Mouse (Mus musculus) c-Kit-positive CD71-positive TER-119-negative erythroid progenitor cells, embryonic 14.5 days (primary cell): ENCODE measurements at regions not wholly inside any gene's neighbourhood (a gene's known extent, or its start where the extent isn't known, plus 50 kb on each side); places are given as distances from the start of the nearest gene placed in this dataset.
"Not testable (repeated sequence)": the region's sequence is repeated elsewhere in the genome, so short reads cannot be mapped to it uniquely, and the experiment has no call there.

ENCODE experiments used
- DNase-seq: peaks from one replicate; pipeline ENCODE4 v3.0.0-alpha.2; 2013; ENCODE audit warnings: low read depth

DNA sequence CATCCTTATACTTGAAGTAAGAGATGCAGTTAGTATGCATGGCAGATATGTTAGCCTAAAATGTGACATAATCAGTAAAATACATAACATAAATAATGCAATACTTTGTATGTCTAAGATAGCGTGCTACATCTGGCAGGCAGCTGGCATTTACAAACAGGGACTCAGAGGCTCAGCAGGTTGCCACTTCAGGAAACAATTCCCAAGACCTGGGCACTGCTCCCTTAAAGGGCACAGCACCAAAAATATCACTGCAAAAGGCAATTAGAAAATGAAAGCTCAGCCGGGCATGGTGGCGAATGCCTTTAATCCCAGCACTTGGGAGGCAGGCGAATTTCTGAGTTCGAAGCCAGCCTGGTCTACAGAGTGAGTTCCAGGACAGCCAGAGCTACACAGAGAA, 544.0 kb downstream of the Zfp704 start:
- no peak for DNase-seq

DNA sequence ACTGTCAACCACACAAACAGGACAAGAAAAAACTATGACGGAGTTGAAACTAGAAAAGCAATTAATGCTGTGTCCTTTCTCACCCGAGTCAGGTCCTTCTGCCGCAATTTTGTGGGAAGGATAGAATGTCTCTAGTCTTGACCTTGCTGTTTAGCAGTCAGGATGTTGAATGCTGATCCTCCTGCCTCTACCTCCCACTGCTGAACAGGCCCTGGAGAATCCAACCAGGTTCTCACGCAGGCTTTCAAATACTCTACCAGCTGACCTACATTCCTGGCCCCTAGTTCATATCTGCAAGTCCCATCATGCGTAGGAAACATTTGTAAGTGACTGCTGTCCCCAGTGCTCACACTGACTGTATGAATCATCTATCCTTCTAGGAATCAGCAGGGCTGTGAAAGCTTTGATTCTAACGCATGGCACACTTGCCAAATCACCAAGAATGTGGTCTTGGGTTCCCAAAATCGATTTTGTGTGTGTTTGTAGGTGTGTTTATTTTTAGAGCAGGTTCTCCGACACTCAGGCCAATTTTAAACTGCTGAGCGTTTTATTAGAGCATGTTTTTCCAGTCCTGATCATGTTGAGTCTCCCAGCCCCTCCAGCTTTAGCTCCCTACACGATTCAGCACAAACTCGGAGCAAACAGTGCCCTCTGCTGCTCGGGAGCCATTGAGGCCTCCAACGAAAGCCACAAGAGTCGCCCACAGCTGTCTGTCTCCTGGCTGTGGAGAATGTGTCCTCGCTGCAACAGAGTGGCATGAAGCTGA, 545.4 kb downstream of the Zfp704 start:
- no peak for DNase-seq

DNA sequence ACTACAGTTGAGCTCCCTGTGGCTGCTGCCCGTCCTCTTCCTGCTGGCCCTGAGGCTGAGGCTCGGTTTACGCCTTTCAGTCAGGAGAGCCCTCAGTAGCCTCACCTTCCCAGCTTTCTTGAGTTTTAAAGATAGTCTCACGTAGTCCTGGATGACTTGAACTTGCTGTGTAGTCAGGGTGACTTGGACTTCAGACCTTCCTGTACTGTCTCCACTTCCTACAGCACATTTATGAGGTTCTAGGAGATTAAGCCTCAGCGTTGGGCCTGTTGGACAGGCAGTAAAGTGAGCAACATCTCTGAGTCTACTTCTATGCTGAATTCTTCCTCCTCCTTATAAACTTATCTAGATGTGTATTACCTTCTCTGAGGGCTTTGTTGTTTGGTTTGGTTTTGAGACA, 546.2 kb downstream of the Zfp704 start:
- DNase-seq, result no peak

DNA sequence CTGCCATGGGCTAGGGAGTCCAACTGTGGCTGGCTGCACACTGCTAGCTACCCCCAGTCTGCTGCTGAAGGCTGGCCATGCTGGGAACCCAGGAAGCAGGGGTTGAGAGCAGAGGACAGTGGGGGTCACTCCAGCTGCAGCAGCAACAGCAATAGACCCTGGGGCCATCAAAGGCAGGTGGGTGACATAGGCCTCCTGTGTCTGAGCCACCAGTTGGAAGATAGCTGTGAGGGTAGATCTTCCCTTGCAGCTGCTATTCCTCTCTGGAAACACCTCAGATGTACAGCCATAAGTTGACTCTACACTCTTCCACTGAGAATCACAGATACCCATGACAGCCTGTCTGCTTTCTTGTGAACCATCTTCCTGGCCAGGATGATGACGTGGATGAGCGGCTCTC, 548.5 kb downstream of the Zfp704 start:
- no peak for DNase-seq

DNA sequence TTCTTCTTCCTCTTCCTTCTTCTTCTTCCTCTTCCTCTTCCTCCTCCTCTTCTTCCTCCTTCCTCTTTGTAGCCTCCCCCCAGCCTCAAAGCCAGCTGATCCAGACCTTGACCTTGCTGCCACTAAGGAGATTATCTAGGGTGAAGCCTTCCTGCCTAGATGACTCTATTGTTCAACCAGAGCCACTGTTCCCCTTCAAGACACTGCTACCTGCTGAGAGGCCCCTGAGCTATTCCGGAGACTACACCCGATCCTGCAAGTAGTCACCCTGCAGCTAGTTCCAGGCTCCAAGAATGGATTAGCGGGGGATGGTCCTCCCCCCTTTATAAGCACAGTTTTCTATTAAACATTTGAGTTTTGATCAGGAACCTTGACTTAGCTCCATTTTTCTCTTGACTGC, 552.2 kb downstream of the Zfp704 start:
- not testable (repeated sequence) for DNase-seq

DNA sequence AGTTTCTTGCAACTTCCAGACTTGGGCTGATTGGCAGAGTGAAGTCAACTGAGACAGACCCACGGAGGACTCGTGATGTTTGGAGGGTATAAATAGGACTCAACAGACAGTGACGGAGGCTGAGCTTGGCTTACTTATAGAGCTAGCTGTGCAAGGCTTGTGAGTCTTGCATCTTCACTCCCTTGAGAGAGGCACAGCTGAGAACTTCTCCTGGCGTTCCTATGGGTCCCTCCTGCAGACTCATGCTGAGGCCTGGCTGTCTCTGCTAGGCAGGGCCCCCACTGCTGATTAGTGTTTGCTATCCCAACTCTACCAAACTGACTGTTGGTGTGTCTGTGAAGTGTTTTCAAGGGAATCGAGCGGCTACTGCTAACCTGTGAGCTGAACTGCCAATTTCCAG, 553.0 kb downstream of the Zfp704 start:
- no peak for DNase-seq

DNA sequence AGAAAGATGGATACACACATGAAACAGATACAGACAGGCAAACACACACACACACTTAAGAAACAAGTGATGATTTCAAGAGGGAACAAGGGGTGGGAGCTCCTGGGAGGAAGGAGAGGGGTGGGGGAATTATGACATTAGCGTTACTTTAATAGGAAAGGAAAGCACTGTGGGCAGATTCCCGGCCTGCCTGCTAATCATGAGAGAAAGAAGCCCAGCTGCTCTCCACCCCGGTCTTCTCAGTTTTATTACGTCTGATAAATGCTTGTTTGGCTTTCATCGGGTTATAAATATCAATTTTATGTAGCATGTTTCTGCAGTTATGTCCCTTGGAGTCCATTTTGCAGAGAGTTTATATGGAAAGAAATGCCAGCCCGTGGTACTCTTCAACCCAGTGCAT, 554.1 kb downstream of the Zfp704 start:
- no peak for DNase-seq
